Mouse (Mus musculus): ENCODE measurements around the gene Olfr398.

Gene Olfr398

DNA sequence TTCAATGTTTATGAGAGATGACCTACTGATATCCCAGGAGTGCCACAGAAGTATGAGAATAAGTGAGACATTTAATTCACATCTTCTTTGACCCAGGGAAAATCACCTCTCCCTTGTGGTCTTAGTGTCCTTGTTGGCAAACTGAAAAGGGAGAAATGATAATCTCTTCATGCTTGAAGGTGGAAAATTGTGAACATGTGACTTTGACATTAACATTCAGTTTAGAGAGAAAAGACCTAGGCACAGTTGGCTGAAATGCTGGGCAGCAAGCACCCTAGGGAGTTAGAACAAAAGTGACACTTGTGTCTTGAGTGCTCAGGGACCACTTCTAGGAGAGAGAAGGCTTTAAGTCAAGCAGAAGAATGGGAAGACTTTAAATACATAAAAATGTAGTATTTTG, at the start of gene Olfr398:
TSS of gene Olfr398 (minus strand) at position 101 of the 400 bp plus-strand sequence.
- no peak for DNase-seq

DNA sequence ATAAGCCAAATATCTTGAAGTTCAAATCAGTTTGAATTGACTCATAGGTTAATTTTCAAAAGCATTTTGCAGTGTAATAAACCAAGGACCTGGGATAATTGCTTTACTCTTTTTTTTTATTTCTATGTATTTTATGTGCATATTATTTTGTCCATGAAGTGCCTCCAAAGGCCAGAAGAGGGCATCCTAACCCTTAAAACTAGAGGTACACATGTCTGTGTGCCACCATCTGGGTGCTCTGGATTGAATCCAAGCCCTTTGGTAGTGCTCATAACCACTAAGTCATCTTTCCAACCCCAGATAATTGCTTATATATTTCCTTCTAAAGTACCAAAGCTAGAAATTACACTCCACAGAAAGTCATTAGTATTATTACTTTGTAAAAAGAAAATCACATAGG, 2.9 kb upstream of the Olfr398 start:
- no peak for DNase-seq

DNA sequence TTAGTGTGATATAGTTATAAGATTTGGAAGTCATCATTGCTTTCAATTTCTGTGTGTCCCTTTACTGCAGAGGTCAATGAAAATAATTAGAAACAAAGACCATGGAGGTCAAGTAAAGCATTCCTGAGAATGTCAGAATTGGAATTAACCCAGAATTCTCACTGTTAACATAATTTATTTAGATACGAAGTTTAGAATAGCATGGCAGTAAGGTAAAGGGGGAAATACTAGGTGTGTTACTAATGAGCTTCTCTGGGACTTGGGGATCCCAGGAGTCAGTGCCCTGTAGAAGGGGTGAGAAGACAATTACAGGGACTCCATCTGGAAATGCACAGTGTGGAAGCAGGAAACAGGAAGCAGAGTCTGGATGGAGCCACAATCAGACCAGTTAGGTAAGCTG, 29.7 kb downstream of the Olfr398 start, which contains the start of gene Olfr397:
TSS of gene Olfr397 (plus strand) at position 301 of the 400 bp plus-strand sequence.
- no peak for DNase-seq

- no peak for DNase-seq
Measured at GRCm38 (mm10) chr11:73936377-73936776, 53.8 kb downstream of the Olfr398 start, which contains the start of gene Olfr23. Gene Olfr23 (plus strand): TSS chr11:73936677.
